Mouse (Mus musculus) cerebellum, adult 9-10 months (tissue): ENCODE measurements around the gene Wipf3.

Experiments
- DNase-seq: peaks from one replicate; pipeline ENCODE4 v3.0.0; 2022

The Wipf3 gene

DNA sequence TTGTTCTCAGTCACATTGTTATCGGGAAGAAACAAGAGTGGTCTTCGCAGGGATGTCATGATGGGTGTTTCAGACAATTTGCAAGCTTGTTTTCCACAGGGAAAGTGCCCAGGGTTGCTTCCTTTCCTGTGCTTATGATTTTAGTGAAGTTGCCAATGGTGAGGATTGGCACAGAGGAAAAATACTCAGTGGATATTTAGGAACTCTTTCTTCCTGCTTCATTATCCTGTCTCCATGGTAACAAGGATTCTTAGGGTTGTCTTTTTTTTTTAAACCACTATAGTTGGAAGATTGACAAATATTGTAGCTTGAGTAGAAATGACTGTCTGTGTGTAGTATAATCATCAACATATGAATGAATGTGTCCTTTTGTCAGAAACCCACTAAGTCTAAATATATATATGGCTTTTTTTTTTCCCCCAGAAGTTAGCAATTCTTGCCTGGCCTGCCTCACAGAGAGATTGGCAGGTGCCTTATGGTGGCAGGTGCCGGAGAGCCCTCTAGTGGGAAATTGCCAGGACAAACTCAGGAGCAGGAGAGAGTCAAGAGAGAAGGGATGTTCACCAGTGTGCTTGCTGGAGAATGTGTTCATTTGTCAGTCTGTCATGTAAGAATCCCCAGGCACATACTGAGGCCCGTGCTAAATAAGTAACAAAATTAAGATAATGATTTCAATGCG is 49.4 kb downstream of the Wipf3 start:
- peak; percentile 72 for DNase-seq

DNA sequence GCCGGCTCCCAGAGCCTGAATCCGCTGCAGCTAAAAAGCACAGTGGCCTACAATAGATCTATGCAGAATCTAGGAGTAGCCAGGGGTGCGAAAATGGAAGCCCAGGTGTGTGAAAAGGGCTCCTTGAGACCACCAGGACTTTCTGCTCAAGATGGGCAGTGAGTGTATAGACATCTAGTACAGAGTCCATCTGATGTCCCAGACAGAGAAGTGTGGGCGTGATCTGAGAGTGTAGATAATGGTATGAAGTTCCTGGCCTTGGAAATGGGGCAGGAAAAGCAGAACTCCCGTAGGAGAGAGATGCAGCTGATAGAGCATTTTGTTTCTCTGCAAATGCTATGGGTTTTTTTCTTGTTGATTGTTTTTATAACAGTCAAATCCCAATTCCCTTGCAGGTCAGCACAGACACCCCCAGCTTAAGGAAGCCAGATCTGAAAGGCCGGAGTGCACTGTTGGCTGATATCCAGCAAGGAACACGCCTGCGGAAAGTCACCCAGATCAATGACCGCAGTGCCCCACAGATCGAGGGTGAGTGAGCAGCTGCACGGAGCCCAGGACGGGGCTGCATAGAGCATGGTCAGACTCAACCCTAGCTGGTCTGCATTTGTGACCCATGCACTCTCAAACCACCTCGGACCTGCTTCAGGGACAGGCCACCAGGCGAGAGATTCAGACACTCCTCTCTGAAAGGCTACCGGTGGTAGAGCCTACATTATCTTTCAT is 52.1 kb downstream of the Wipf3 start:
- DNase-seq, result no peak

DNA sequence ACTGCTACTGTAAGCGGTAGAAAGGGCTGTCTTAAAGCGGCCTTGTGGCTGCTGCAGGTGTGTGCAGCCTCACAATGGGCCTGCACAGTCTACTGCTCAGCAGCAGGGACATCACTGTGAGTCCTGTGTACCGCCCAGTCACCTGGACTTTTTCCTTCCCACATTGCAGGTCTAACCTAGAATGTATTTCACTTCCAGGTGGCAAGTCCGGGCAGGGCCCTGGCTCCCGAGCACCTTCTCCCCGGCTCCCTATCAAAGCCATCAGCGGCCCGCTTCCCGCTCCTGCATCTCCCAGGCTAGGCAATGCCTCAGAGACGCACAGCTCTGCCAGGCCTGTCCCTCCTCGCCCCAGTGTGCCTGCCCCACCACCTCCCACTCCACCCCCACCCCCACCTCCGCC is 55.6 kb downstream of the Wipf3 start:
- DNase-seq, result no peak

DNA sequence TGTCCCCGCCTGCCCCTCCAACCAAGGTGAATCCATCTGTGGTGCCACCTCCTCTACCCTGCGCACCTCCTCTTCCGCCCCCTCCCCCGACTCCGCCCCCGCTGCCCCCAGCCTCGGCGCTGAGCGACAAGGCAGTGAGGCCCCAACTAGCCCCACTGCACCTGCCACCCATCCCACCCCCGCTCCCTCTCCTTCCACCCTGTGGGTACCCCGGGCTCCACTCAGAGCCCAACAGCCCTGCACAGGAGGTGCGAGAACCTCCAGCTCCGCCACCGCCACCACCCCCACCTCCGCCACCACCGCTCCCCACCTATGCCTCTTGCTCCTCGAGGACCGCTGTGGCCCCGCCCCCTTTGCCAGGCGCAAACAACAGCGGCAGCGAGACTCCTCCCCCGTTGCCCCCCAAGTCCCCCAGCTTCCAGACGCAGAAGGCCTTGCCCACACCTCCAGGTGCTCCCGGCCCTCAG is 56.1 kb downstream of the Wipf3 start:
- no peak for DNase-seq

DNA sequence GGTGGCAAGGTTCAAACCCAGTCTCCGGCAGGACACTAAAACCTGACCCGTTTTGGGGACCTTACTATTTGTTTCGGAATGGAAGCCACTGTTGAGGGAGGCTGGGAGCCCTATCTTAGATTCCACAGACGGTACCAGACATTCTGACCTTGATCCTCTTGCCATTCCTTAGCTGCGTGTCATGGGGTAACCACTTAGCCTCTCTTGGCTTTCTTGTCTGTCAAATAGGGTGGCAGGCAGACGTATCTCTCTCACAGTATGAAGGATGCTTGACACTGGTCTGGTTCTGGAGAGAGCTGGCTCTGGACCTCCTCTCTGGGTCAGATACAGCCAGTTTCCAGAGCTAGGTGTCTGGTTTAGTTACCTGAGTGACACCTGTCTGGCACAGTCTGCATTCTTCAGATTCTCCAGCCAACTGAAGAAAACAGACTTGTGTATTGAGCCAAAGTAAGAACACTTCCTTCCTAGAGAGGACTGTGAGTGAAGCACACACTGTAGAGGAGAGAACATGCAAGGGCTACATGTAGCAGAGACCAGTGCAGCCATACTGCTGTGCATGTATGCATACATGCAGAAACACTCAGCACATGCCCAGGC is 56.7 kb downstream of the Wipf3 start:
- DNase-seq, result no peak

DNA sequence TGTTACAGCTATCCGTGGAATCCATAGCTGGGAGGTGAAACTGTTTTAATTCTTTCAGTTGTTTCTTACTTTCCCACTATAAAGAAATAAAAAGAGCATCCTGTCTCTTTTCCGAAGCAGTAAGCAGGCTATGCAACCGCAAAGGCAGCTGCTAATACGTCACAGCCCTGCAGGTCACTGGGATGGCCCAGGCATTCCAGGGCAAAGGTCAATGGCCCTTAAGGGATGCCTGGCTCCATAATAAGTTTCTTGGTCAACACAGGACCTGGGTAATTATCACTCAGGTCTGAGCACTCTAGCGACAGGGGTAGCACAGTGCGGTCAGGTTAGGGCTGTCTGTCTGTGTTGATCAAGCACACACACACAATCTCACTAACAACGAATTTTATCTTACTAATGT is 61.7 kb downstream of the Wipf3 start:
- DNase-seq, result no peak

DNA sequence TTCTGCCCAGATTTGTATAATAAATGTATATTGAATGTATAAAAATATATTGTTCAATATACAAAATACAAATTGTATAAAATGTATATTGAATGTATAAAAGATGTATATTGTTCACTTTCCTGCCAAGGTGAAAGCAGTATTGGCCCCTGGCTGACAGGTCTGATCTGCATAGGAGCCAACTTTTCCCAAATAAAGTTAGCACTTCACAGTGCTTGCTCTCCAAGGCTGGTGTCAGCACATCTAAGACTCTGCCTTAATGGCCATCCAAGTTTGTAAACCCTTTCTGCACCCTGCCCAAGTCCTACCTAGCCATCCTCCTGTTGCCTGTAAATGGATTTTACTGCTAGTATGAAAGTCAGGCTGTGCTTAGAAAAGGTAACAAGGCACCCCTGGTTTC is 64.7 kb downstream of the Wipf3 start:
- no peak for DNase-seq

DNA sequence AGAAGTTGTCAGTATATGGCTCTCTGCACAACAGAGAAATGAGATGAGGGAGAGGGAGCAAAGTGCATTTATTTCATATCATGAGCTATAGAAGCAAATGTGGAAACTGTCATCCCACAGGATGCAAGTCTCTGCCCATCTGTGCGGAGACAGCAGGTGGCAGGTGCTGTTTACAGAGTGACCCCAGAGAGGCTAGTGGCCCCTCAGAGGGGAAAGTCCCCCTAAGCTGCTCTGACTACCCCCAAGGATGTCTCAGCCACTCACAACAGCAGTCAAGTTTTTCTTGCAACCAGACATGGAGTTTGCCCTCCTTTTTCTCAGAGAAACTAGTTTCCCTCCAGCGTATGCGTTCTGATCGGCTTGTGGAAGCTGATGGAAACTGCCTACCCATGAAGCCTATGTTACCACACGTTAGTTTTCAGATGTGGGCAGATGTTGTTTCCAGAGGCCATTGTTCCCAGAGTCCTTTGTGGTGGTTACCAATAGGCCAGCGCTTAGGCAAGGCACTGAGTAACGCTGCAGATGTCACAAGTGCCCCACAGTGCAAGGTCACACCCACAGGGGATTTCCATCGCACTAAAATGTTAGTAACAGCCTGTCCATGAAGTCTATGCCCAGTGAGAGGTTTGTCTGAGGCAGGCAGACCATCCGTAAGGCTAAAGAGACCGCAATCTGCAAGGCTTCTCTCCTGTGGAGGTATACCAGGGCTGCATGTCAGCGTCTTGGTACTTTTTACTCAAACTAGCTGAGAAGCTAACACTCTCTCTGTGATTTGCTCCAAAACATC is 65.4 kb downstream of the Wipf3 start:
- no peak for DNase-seq

DNA sequence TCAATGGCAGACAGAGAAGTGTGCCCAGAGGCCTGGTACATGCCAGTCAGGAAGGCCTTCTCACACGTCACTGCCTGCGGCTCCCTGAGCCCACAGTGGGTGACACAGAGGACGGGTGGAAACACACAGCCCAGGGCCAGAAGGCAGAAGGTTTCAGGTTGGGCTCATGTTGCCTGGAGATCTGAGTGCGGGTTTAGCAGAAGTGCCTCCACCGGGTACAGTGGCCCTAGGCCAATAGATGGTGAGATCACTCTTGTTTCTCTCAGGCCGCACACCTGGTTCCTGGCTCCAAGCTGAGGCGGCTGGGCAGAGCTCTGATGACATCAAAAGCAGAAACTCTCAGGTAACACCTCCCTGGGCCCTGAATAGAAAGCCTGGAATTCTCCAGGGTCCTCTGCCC is 66.8 kb downstream of the Wipf3 start:
- peak; percentile 78 for DNase-seq

DNA sequence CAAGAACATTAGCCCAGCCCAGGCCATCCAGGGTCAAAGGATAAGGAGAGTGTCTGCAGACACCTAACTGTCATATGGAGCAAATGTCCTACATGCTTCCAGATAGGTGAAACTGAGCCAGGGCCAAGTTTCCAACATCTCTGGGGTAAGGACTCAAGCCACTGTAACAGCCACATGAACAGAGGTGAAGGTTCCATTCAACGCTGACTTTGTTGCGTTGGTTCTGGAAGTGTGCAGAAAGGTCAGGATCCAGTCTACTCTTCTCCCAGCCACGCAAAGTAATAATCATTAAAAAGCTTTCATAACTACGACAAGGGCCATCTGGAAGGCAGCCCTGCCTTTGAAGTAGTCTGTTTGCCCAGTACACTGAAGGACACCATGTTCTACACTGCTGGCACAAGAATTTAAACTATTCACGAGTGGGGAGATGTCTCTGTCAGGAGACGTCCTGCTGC is 73.3 kb downstream of the Wipf3 start:
- no peak for DNase-seq

DNA sequence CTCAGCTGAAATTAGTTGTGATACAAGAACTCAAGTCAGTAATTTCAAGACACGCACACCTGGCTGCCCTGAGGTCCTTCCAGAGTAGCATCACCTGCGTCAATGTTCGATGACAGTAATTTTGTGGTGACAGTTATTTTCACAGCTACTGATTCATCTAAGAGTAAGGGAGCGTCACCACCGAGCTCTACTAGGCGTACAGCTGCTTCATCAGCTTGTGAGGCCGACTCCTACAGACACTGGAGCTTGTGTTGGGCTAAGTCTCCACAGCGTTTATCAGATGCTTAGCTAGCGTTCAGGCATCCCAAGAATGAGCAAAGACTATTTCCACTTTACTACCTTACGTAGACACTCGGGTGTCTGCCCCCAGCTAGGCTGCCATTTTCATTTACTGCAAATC is 76.9 kb downstream of the Wipf3 start:
- no peak for DNase-seq

DNA sequence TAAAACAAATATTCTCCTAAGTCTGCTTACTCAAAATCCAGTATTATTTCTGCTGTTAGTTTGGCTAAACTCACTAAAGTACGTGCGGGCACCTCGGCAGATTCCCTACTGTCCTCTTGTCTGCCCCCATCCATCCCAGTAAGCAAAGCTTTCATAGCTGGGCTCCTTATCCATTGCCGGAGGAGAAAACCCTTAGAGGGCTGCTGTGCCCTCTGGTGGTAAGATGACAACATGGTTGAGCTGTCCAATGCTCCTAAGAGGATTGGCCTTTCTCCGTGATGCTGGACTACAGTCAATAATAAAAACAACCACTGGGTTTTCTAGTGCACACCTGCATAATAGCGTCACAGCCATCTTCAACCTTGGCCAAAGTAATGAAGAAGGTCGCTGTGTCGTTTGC is 77.6 kb downstream of the Wipf3 start:
- DNase-seq, result peak; percentile 78

DNA sequence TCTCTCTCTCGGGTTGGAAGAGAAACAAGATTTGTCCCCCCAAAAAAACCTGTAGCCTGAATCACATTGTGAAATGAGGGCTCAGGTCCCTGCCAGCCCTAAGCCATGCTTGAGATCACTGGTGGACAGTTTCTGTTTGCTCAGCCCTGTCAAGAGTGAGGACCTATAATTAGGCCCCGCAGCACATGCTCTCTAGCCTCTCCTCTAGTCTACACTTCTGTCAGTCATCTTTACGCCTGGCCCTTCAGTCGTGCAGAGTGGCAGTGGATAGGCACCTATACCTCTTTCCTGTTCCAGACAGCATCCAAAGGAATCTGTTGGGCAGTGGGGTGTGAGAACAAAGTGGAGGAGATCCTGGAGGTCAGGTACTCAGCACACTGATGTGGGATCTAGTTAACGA is 78.4 kb downstream of the Wipf3 start:
- no peak for DNase-seq

DNA sequence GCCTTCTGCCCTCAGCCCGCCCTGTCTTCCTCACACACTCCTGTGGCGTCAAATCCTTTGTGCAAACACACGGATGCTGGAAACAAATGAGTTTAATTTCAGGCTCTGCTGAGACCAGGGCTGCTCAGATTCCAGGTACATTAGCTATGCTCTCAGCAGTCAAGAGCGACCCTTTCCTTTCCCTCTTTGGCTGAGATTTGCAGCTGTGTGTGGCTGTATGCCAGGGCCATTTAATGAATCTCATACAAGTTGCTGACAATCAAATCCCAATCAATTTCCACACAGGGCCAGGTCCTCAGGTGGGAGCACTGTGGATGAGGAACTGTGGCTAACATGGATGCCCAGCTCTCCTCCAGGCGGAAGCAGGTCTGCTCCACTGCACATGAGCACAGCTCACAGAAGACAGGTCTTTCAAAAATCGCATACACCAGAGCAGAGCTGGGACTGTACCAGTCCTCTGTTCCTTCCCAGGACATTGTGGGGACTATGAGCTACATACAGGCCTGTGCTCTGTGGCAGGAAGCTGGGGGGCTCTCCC is 78.9 kb downstream of the Wipf3 start:
- no peak for DNase-seq

DNA sequence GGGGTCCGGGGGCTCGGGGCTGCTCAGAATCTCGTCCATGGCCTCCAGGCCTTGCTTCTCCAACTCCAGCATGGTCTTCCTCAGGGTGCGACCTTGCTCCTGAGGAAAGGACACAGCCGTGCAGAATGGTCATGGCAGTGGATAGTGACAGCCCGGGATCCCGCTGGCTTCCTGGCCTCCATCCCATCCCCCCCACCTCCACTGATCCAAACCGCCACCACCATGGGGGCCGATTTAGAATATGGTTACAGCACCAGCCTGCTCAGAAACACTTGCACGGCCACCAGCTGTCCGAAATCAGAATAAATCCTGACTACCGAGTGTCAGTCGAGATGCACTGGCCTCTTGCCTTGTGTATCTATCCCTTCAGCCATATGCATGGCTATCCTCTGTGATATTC is 79.9 kb downstream of the Wipf3 start:
- DNase-seq, result peak; percentile 51

DNA sequence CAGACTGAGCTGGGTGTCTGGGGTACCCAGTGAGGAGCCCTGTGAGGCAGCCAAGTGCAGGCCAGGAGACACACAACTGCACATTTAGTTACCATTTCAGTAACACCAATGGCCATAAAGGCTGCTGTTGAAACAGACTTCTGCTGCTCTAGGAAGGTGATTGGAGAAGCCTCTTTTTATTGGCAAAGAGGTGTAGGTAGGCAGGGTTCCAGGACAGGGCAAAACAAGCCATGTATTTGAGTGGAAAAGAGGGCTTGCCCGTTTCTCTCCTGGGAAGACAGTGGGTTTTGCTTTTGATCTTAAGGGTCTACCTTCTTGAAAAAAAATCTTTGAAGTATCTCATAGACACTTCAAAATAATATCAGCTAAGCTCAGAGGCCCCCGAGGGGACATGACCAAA is 82.9 kb downstream of the Wipf3 start:
- DNase-seq, result peak; percentile 67

DNA sequence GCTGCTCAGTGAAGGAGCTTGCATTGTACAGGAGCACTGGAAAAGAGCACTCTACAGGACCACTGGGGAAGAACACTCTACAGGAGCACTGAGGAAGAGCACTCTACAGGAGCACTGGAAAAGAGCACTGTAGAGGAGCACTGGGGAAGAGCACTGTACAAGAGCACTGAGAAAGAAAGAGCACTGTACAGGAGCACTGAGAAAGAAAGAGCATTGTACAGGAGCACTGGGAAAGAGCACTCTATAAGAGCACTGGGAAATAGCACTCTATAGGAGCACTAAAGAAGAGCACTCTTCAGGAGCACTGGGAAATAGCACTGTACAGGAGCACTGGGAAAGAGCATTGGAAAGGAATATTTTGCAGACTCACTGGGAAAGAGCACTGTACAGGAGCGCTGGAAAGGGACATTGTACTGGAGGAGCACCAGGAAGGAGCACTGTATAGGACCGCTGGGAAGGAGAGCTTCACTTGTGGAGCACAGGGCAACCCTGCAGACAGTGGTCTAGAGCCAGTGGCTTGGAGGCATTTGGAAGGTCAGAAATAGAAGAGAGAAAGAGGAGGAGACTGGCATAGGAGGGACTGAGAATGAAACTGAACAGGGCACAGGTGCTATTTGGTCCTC is 87.2 kb downstream of the Wipf3 start:
- DNase-seq, result no peak

DNA sequence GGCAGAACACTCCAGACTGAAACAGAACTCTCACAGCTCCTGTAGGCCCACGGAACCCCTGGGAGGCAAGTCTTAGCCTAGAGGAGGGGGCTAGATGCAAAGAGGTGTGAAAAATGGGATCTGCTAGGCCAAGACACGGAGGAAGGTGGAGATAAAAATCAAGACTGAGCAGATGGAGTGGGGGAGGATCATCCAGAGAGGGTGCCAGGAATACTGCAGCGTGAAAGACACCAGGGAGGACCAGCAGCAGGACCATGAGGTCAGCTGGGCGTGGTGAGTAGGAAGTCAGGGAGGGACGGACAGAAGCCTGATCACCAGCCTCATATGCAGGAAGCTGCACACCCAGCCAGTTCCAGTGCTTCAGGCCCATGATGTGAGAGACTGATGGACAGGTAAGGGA is 89.4 kb downstream of the Wipf3 start:
- peak; percentile 83 for DNase-seq

DNA sequence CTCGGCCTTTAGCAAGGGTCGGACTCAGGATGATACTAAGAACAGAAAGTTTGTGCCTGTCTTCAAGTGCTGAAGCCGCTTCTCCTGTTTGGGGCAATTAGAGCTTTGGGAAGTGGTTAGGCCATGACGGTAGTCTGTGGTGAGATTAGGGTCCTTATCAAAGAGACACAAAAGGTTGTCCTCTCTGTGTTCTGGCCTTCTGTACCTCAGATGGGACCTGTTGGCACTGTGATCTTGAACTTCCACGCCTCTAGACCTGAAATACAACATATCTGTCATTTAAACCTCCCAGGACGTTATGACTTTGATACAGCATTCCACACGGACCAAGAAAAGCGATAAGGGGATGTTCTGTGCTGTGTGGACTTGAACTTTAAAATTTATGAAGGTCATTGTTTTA is 99.3 kb downstream of the Wipf3 start:
- no peak for DNase-seq

DNA sequence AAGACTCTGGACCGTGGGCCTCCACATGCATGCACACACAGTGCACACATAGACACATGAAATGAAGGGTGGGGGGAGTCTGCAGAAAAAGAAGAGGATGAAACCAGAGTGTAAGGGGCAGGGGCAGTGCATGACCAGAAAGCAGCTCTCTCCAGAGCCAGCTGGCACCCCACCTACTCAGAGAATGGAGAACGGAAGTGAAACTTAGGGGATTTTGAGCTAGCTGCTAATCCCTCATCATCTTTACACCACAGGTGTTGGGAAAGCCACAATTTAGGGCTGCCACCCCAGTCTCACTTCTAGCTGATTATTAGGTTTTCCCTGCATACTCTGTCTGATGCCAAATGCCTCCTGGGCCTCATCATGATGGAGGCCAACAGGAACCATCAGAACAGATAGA is 100.8 kb downstream of the Wipf3 start:
- DNase-seq, result no peak

DNA sequence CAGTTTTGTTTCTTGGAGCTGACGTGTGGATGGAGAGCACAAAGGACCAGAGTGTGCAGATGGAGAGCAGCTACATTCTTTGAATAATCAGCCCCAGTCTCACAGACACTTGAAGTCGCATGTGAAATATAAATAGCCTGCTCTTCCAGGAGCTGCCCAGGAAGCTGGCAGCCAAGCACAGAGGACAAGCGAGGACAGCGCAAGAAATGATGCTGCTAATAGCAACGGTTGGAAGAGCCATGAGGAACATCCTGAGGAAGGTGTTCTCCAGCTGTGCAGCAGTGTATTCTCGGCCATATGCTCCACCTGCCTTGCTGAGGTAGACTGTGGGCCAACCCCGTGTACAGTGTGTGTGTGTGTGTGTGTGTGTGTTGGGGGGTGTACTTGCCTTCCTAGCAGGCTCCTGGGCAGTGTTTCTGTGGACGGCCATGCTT is 101.7 kb downstream of the Wipf3 start:
- peak; percentile 68 for DNase-seq

DNA sequence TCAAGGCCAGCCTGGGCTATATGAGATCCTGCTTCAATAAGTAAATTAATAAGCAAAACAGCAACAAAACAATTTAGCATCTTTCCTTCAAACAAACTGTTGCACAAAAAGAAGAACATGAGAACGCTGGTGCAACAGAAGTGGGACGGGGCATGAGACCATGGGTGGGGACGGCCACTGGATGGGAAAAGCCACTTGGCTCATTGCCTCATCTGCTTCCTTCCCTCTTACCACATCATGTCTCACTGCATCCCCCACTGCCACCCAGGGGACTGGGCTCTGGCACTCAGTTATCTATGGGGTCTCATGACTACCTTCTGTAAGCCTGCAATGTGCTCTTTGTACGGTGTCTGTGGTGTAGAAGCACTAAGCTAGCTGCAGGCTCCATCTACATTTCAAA is 106.1 kb downstream of the Wipf3 start:
- DNase-seq, result no peak

DNA sequence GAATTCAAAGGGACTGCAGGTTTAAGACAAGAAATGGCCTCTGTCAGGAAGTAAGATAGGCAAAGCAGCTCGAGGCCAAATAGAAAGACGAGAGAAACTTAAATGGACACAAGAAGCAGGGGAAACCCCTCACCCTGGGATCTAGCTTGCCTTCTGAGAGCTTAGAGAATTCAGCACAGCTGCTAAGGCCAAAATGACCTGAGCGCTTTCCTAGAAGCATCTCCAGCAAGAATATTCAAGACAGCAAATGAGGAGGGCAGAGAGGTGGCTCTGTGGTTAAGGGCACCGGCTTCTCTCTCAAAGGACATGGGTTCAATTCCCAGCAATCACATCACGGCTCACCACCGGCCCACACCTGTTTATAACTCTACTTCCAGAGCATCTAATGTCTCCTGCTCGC is 107.7 kb downstream of the Wipf3 start:
- no peak for DNase-seq
